Mouse (Mus musculus) cerebellum, adult 18-20 months (tissue): ENCODE data around the gene Fbxo24.

Experiments
- DNase-seq, 2 experiments: peaks; one replicate each; pipeline ENCODE4 v3.0.0; 2021

Fbxo24 gene

DNA sequence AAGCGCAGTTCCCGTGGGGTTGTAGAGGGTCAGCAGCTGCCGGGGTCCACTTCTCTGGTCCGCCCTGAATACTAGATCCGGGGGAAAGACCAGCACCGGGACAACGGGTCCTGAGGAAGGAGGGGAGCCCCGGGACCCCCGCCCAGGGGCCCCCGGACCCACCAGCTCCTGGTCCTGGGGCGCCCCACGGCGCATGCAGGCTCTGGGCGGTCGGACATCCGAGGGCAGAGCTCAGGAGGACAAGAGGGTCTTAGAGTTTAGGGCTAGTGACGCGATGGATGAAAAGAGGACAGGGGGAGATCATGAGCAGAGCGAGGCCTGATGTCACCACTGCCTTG, 28.6 kb downstream of the Fbxo24 start:
- DNase-seq: no peak

DNA sequence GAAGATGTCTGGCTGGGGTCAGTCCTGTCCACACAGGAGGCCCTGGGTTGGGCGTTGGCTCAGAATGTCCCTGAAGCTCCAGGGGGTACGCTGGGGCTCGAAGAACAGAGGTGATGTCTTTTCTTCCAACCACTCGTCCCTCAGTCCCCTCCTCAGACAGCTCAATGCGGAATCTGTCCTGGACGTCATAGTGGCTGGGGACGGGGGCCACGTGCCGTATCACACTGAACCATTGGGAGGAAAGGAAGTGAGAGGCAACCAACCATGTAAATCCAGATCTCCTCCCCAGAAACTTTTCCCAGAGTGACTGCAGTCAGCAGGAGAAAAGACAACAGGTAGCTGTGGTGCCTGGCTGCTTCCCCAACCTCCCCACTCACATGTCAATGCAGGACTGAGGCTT, 29.2 kb downstream of the Fbxo24 start:
- DNase-seq: peak in 1 of 2 experiments; percentile 16

DNA sequence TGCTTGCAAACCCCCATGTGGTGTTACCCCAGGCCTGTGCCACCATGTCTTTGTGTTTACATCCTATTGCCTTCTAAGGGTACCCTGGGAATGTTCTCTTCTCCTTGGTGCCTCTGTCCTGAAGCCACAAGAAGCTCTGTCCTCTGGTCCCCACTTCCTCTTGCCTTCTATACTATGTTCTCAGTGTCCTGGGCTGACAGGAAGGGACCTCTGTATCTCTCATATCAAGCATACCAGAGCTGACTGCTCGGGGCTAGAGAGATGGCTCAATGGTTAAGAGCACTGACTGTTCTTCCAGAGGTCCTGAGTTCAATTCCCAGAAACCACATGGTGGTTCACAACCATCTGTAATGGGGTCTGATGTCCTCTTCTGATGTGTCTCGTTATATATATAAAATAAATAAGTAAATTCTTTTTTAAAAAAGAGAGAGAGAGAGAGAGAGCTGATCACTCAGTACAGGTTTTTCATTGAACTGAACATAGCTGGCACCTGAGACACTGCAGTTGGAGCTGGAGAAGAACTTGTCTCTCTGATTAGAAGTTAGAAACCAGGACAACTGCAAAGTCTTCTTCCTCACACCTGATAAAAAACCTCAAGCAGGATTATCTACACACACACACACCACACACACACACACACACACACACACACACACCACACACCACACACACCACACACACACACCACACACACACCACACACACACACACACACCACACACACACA, 30.5 kb downstream of the Fbxo24 start:
- no peak for DNase-seq

DNA sequence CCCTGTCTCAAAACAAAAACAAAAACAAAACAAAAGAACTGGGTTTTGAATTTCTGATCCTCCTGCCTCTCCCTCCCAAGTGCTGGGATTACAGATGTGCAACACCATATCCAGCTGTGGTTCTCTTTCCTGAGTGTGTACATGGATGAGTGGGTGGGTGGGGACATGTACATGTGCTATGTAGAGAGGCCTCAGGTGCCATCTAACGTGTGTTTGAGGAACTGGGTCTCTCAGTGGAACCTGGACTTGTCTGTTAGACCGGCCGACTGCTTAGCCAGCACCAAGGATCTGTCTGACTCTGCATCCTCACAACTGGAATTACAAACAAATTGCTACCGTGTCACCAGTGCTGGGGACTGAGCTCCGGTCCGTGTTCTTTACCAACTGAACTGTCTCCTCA, 31.2 kb downstream of the Fbxo24 start:
- DNase-seq: no peak

DNA sequence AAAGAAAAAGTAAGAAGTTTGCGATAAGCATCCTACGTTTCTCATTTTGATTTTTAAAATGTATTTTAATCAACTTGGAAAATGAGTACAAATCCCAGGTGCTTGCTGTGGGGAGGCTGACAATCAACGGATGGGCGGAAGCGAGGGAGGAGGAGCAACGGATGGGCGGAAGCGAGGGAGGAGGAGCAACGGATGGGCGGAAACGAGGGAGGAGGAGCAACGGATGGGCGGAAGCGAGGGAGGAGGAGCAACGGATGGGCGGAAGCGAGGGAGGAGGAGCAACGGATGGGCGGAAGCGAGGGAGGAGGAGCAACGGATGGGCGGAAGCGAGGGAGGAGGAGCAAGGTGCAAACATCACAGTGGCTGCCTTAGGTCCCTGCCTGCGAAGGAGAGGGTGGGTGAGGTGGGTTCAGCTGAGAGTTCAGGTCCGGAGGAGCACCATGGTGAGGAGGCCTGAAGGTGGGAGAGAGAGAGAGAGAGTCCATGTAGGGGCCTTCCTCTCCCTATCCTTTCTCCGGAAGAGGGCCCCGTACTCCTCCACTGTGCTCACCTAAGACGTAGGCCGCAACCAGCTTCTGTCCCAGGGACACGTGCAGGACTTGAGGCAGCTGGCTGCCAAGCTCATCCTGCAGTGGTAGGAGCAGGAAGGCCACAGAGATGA, 32.1 kb downstream of the Fbxo24 start:
- DNase-seq: no peak

DNA sequence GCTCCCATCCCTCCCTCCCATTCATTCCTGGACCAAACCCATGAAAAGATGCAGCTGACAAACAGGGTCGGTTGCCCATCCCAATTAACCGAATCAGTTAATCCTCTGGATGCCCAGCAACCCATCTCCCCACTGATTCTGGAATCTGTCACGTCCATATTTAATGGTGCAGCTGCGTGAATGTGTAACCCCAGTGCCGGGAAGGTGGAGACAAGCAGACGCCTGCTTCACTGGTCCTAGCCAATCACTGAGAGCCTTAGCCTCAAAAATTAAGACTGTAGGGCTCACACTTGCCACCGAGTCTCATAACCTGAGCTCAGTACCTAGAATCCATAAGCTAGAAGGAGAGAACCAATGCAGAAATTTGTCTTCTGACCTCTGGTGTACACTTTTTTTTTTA, 32.9 kb downstream of the Fbxo24 start:
- DNase-seq: no peak

DNA sequence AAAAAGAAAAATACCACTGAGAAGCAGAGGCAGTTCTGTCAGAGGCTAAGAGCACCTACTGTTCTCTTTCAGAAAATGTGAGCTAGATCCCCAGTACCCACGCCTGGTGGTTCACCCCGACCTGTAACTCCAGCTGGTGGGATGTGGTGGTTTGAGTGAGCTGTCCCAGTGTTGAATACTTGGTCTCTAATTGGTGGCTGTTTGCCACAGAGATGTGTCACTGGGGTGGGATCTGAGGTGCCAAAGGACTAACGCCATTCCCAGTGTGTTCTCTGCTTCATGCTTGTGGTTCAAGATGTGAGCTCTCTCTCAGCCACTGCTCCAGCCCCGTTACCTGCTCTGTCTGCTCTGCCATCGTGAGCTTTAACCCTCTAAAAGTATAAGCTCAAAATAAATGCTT, 38.3 kb downstream of the Fbxo24 start:
- no peak for DNase-seq

DNA sequence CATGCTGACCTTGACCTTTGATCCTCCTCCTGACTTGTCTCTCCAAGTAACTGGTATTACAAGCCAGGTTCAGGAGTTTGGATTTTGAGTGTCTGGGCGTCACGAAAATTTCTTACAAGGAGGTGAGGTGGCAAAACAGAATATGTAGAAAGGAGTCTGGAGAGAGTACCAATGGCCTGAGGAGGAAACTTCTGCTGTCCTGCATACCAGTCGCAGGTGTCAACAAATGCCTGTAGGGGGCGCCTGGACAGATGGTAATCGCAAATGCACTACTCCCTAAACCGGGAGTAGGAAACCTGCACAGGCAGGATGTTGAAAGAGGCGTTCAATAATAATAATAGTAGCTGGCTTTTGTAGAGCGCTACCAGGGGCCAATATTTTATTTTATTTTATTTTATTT, 43.8 kb downstream of the Fbxo24 start:
- peak; percentile 82 to 86 for DNase-seq

DNA sequence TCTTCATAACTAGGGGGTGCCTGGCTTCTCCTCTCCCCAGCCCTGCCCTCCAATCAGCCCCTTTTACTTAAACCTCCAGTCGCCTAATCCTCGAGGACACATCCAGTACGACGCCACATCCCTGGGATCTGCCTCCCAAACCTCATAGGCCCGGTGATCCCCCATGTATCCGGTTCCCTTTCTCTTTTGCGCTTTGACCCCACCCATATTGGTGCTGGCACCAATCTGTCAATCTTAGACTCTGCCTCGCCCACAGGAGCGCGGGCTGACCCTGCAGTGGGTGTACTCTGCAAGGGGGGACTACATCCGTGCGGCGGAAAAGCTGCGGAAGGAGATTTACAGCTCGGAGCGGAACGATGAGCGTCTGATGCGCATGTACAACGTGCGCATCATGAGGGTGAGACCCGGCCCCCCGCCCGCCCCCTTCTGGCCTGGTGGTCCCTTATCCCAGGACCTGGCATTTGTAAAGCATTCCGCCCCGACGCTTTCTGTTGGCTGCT, 45.1 kb downstream of the Fbxo24 start:
- DNase-seq: no peak

DNA sequence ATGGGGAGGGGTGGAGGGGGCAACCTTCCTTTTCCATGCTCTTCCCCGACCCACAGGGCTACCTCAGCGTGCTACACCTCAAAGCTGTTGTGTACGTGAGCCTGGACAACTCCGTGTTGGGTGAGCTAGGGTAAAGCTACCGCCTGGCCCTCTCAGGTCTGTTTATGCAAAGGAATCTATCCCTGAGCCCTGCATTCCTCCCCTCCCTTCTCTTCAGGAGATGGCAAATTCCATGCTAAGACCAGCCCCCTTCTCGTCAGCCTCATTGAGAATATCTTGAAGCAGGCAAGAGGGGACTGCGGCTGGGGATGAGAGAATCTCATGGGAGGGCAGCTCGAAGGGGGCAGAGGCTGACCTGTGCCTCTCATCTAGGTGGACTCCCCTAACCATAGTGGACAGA, 46.1 kb downstream of the Fbxo24 start:
- no peak for DNase-seq

DNA sequence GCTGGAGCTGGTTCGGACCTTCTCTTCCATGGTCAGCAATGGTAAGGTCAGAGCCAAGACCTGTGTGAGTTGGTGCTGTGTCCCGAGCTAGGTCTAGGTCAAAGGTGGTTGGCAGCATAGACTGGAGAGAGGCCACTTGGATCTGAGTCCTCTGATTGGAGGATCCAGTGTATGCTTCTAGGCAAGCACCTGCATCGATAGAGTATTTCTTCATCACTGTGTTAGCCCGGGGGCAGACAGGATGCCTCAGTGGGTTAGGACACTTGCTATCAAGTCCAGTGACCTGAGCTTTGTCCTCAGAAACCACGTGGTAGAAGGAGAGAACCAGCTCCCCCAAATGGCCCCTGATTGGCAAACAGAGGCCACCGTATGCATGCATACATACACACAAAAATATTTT, 48.6 kb downstream of the Fbxo24 start:
- DNase-seq: no peak

DNA sequence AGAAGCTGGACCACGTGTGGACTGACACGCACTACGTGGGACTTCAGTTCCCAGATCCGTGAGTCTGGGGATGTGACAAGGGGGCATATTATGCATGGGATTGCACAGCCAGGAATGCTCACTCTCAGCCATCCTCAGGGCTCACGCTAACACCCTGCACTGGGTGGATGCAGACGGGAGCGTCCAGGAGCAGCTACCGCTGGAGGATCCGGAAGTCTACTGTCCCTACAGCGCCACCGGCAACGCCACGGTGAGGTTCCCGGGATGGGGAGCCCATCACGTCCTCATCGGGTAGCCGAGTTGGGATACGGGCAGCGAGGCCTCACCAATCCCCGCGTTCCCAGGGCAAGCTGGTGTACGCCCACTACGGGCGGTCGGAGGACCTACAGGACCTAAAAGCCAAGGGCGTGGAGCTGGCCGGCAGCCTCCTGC, 54.3 kb downstream of the Fbxo24 start:
- DNase-seq: peak; percentile 81 to 84

DNA sequence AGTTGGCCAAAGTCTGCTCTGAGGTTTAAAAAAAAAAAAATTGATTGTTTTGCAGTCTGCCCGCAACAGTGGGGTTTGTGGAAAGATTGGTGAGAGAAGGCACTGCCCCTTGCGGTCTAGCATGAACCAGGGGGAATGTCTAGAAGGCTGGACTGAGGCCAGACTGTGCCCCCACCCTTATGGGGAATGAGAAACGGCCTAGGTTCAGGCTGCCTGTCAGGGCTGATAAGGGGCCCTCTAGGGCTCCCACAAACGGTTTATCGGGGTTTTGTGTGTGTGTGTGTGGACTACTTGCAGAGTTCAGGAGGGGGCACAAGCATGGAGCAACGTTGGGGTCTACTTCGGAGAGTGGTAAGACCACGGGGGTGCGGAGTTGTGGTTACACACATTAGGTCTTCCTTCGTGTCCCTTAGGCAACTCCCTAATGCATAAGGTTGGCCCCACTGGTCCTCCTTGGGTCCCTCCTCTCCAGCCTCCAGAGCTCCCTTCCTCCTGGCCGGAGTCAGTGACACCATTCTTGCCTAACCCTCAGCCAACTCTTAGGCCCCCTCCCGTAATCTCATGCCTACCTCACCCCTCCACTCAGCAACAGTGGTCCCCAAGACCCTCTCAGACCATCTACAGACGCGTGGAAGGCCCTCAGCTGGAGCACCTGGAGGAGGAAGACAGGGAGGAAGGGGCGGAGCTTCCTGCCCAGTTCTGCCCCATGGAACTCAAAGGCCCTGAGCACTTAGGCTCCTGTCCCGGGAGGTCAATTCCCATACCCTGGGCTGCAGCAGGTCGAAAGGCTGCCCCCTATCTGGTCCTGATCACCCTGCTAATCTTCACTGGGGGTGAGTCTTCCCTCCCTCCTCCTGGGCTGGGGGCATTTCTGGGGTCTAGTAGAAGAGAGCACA, 57.9 kb downstream of the Fbxo24 start:
- DNase-seq: no peak

DNA sequence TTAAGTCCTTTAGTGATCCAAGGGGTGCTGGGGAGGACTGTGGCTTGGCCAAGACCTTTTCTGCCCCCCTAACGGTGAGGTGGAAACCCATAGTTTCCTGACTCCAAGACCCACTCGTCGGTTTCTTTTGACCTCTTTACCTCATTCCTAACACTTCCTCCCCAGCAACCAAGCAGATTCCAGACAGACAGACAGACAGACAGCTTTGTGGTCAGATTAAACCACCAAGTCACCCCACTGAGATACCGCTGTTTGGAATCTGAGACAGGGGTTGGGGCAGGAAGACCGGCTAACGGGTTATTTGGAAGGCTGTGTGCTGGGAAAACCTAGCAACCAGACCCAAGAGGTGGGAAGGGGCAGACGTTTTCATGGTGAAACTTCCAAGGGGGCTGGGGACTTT, 58.6 kb downstream of the Fbxo24 start:
- no peak for DNase-seq

DNA sequence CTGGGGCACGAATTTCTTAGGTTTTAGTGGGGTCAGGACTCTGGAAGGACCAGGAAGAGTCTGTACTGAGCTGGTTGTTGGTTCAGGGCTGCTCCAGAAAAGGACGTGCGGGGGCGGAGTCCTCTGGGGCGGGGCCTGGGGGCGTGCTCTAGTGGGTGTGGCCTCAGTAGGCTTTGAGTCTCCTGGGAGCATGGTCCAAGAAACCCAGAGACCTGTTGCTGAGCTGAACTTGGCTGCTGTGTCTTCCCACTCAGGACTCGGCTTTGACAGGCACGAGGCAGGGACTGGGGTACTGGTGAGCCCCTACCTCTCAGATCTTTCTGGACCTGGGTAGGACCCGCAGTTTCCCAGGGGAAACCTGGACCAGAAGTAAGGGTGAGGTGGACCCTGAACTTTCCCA, 59.1 kb downstream of the Fbxo24 start, which contains the start of gene Tfr2:
TSS of gene Tfr2 (plus strand) at position 176 of the 400 bp plus-strand sequence.
- DNase-seq: no peak

DNA sequence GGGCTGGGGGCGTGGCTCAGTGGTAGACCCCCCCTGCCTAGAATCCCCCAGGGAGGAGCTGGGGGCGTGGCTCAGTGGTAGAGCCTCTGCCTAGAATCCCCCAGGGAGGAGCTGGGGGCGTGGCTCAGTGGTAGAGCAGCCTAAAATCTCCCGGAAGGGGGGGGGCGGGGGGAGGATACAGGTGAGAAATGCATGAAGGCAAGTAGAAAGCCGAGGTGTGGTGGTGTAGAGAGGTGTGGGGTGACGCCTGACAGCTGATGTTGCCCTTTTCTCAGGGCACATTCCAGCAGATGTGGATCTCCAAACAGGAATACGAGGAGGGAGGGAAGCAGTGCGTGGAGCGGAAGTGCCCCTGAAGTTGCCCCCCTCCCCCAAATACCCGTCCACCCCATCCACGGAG, 59.8 kb downstream of the Fbxo24 start:
- no peak for DNase-seq

DNA sequence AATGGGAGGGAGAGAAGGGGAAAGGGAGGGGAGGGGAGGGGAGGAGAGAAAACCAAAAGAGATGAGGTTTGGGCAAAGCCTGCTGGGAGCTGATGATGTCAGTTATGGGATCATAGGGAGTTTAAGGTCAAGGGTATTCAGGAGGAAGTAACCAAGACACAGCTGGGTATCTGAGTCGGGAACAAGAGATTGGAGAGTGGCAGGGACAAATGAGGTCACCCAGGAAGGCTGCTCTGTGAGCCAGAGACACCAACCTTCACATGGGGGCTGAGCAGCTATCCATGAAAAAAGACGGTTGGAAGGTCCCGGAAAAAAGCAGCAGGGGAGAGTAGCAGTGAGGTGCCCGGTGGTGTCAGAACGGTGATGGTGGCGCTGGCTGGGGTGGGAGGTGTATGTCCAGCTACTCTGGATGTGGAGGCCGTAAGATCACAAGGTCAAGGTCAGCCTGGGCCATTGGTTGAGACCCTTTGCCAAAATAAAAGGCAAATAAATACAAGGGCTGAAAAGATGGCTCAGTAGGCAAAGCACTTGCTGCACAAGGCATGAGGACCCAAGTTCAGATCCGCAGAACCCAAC, 60.5 kb downstream of the Fbxo24 start:
- DNase-seq: no peak

DNA sequence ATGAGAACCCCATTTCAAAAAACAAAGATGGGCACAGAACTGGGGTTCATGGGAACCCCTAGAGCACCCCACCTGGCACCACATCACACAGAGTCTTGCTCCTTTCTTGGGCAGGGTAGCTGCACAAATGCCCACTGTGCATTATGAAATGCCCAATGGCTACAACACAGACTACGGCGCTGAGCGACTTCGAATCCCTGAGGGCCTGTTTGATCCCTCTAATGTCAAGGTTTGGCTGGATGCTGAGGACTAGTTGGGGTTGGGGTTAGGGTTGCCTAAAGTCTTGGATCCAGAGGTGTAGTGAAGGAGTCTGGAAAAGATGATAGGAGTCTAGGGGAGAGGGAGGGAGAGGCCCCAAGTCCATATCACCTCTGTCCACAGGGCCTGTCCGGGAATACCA, 62.4 kb downstream of the Fbxo24 start:
- DNase-seq: no peak

DNA sequence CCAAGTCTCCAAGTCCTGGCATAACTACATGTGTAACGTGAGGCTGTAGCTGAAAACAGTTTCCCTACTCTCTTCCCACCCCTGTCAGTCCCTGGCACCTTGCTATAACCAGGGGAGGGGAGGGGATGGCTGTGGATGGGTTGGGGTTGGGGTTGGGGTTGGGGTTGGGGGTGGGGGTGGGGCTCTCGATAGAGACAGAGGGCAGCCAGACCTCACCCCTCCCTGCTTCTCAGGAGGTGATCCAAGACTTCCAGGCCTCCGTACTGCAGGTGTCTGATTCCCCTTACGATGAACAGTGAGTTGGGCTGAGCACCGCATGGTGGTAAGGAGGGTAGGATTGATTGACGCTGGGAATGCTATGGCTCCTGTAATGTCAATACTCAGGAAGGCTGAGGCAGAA, 63.1 kb downstream of the Fbxo24 start:
- no peak for DNase-seq

DNA sequence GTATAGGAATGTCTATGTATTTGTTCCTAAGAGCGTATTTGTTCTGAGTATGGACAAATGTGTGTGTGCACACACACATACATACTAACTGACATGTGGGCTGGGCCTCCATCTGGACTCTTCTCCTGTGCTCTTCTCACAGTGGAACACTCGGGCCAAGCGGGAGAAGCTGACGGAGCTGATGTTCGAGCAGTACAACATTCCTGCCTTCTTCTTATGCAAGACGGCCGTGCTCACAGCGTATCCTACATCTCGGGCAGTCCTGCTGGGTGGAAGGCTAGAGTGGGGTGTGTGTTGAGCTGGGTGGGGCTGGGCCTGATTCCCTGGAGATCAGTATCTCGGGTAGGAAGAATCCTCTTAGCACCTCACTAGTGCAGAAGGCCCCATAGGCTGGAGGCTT, 65.8 kb downstream of the Fbxo24 start:
- DNase-seq: no peak
